Mouse (Mus musculus): ENCODE measurements around the gene Olfr64. TPM values are rescaled to one million over a fixed set of nuclear protein-coding genes. Genes with fewer than 3 reads are reported as not detected.

The Olfr64 gene
- not detected in 2 replicates for polyA plus RNA-seq (2012; ENCODE audit: insufficient read depth, insufficient read length, low replicate concordance, missing spikeins)

DNA sequence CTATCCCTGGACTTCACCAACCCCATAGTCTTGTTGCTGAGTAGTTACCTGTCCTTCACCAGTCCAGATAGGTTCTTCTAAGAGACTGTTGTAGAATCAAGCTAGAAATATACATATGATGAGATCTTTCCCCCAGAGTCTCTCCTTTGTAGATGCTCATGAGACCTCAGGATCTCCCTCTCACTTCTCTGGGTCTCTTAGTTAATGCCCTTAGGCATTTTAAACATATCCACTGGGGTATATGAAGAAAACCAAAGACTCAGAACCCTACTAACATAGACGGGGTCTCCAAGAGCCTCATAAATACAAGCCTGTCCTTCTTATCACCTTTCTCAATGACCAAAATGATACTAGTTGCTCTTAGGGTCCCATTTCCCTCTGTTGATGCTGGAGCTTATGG, at the start of gene Olfr64:
Olfr64 (minus strand) TSS at position 101 of the 400 bp plus-strand sequence.
- Histone ChIP-seq H3K4me1 (ENCODE audit: control insufficient read depth, insufficient read depth, low read length) (no peaks in the 10 kb centered on the region), H3K4me3 (ENCODE audit: insufficient read depth, low read depth, low read length) (no peak within 1 kb of the TSS), H3K27ac (ENCODE audit: insufficient read depth, low read depth, low read length) (no peak within 1 kb of the TSS)
- WGBS = 71% methylated on average over 1 of the region's 1 CpGs
- no peak for TF ChIP-seq CTCF (IDR thresholded peaks at IDR 0.05; ENCODE audit: insufficient read depth, low read depth, low read length)
- TF ChIP-seq POLR2A (IDR thresholded peaks at IDR 0.05; ENCODE audit: insufficient read depth, low read depth, low read length) = no peak

DNA sequence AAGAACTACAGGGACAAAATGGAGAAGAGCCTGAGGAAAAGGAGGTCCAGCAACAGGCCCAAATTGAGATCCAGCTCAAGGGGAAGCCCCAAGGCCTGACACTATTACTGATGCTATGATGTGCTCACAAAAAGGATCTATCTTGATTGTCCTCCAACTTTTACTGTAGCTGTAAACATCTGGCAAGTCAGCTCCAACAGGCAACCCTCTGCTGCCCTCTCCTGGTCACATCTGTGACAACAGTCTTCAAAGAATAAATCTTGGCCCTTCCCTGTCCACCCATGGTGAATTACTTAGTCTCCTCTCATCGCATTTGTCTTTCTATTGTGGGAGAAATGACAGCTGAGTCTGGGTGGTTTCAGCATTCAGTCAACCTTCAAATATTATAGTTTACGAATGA, 48.4 kb upstream of the Olfr64 start:
- Histone ChIP-seq H3K4me1 (ENCODE audit: control insufficient read depth, insufficient read depth, low read length) (no peaks in the 10 kb centered on the region), H3K27ac (ENCODE audit: insufficient read depth, low read depth, low read length) (no peak overlapping the region), H3K4me3 (ENCODE audit: insufficient read depth, low read depth, low read length) (no peak overlapping the region)
- TF ChIP-seq CTCF (IDR thresholded peaks at IDR 0.05; ENCODE audit: insufficient read depth, low read depth, low read length) = no peak
- WGBS = 26% methylated on average over 2 of the region's 2 CpGs

DNA sequence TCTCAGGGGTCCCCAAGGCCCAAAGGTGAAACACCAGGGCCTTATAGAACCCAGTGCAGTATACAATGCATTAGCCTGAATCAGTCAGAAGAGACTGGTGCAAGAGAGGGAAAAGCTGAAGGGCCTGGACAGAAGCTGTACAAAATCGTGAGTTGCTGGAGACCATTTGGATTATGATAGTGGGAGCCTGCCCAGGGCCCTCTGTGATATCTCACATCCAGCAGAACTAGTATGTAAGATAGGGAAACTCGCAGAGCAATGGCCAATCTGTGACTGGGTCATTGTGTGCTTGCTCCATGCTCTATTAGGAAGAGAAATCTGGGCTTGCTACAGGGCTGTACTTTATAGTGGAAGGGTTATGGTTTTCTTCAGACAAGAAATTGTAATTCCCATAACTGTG, 40.0 kb upstream of the Olfr64 start, which contains the start of gene Olfr632:
Olfr632 (plus strand) TSS at position 84 of the 400 bp plus-strand sequence.
- Histone ChIP-seq H3K27ac (ENCODE audit: insufficient read depth, low read depth, low read length) (no peak within 1 kb of the TSS), H3K4me1 (ENCODE audit: control insufficient read depth, insufficient read depth, low read length) (no peaks in the 10 kb centered on the region), H3K4me3 (ENCODE audit: insufficient read depth, low read depth, low read length) (no peak within 1 kb of the TSS)
- WGBS = 65% methylated on average over 2 of the region's 2 CpGs
- no peak for TF ChIP-seq POLR2A (IDR thresholded peaks at IDR 0.05; ENCODE audit: insufficient read depth, low read depth, low read length)
- no peak for TF ChIP-seq CTCF (IDR thresholded peaks at IDR 0.05; ENCODE audit: insufficient read depth, low read depth, low read length)

DNA sequence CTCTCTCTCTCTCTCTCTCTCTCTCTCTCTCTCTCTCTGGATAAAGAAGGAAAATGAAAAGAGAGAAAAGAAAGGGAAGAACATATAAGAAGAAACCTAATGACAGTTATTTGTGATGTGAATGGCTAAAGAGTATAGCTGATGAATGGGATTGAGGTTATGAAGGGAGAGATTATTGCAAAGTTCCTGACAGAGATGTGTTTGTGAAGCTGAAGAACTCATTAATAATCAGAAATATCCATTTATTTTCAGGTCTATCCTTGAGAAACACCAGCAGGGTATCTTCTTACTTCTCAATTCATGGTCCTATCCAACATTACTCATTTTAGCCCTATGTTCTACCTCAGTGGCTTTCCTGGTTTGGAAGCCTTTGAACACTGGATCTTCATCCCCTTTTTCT, 34.2 kb upstream of the Olfr64 start, which contains the start of gene Olfr631:
Olfr631 (plus strand) TSS at position 301 of the 400 bp plus-strand sequence.
- no peak for TF ChIP-seq CTCF (IDR thresholded peaks at IDR 0.05; ENCODE audit: insufficient read depth, low read depth, low read length)
- TF ChIP-seq POLR2A (IDR thresholded peaks at IDR 0.05; ENCODE audit: insufficient read depth, low read depth, low read length) = no peak
- Histone ChIP-seq H3K4me3 (ENCODE audit: insufficient read depth, low read depth, low read length) (no peak within 1 kb of the TSS), H3K27ac (ENCODE audit: insufficient read depth, low read depth, low read length) (no peak within 1 kb of the TSS), H3K4me1 (ENCODE audit: control insufficient read depth, insufficient read depth, low read length) (no peaks in the 10 kb centered on the region)

DNA sequence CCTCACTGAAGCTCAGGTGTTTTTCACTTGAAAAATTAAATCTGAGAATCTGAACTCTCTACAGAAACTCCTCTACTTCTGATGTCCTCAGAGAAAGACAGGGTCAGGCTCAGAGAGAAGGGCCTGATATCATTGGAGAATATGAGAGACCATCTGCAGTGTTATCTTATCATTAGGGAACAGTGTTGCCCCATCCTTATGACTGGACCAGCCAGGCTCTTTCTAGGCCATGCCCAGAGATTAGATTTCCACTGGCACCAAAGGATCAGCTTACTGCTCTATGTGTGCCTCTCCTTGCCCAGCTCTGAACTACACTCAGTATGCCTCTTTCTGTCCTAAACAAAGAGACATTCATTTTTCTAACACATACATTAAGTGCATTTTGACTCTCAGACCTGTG, 21.1 kb upstream of the Olfr64 start:
- no peak for TF ChIP-seq CTCF (IDR thresholded peaks at IDR 0.05; ENCODE audit: insufficient read depth, low read depth, low read length)
- TF ChIP-seq POLR2A (IDR thresholded peaks at IDR 0.05; ENCODE audit: insufficient read depth, low read depth, low read length) = no peak
- Histone ChIP-seq H3K4me3 (ENCODE audit: insufficient read depth, low read depth, low read length) (no peak overlapping the region), H3K27ac (ENCODE audit: insufficient read depth, low read depth, low read length) (no peak overlapping the region), H3K4me1 (ENCODE audit: control insufficient read depth, insufficient read depth, low read length) (no peaks in the 10 kb centered on the region)

DNA sequence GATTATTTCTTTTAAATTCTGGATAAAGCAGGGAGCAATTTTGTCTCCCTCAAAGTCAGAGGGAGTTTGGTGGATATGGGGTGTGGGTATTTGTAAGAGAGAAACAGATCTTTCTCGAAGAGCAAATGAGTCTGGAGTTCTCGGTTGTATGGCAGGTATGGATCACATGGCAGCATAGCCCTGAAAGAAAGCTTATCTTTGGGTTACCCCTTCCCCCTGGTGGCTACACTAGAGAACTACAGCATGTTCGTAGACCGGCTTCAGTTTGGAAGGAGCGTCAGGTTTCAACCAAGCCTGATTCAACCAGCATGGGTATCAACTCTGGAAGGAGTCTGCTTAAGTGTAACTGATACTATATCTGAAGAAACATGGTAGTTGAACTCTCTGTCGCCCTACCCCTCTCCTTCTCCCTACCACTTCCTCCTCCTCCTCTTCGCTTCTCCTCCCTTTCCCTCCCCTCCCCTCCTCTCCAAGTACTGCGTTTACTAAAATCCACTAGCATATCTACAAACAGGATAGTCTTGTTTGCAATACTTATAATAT, 18.8 kb upstream of the Olfr64 start:
- no peak overlapping the region for H3K4me3 ChIP-seq (ENCODE audit: insufficient read depth, low read depth, low read length)
- TF ChIP-seq CTCF (IDR thresholded peaks at IDR 0.05; ENCODE audit: insufficient read depth, low read depth, low read length) = no peak
- no peak for TF ChIP-seq POLR2A (IDR thresholded peaks at IDR 0.05; ENCODE audit: insufficient read depth, low read depth, low read length)
- no peak overlapping the region for H3K27ac ChIP-seq (ENCODE audit: insufficient read depth, low read depth, low read length)
- H3K4me1 ChIP-seq (ENCODE audit: control insufficient read depth, insufficient read depth, low read length) = no peaks in the 10 kb centered on the region
- 49% methylated on average over 8 of the region's 8 CpGs for WGBS

DNA sequence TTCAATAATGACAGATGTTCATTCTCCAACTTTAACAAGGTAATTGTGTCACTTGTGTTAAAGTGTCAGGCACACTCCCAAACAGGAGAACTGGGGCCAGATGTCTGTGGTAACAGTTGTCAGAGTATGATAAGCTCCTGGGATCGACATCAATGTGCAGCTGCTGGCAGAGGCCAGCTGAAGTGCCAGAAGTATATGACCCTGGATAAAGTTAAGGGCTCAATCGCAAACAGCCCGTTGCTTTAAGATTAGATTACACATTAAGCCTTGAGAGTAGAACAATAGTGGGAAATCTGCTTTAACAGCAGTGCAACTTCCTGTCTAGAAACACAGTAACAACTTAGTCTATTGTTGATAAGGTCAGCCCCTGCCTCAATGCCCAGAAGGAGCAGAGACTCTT, 15.8 kb upstream of the Olfr64 start:
- H3K4me1 ChIP-seq (ENCODE audit: control insufficient read depth, insufficient read depth, low read length) = no peaks in the 10 kb centered on the region
- 50% methylated on average over 3 of the region's 3 CpGs for WGBS
- no peak overlapping the region for H3K27ac ChIP-seq (ENCODE audit: insufficient read depth, low read depth, low read length)
- H3K4me3 ChIP-seq (ENCODE audit: insufficient read depth, low read depth, low read length) = no peak overlapping the region
- TF ChIP-seq POLR2A (IDR thresholded peaks at IDR 0.05; ENCODE audit: insufficient read depth, low read depth, low read length) (no peak), CTCF (IDR thresholded peaks at IDR 0.05; ENCODE audit: insufficient read depth, low read depth, low read length) (no peak)

DNA sequence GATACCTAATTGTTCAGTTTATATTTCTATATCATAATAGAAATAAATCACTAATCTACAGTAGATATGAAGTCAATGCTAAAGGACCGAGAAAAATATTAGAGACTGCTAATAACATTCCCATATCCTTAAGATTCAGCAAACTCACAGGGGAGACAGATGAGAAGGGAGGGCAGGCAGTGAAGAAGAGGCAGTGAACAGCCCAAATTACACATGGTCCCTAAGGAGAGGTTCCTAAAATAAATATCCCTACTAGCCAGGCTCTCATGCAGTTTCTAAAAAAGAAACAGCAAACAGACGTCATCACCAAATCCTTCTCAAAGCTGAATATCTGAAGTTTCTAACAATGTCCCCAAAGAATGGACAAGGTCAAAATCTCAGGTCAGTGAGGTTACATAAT, 8.9 kb upstream of the Olfr64 start, which contains the start of gene Olfr65:
Olfr65 (plus strand) TSS at position 301 of the 400 bp plus-strand sequence.
- 85% methylated on average over 2 of the region's 2 CpGs for WGBS
- H3K4me3 ChIP-seq (ENCODE audit: insufficient read depth, low read depth, low read length) = no peak within 1 kb of the TSS
- H3K27ac ChIP-seq (ENCODE audit: insufficient read depth, low read depth, low read length) = no peak within 1 kb of the TSS
- no peak for TF ChIP-seq CTCF (IDR thresholded peaks at IDR 0.05; ENCODE audit: insufficient read depth, low read depth, low read length)
- no peak for TF ChIP-seq POLR2A (IDR thresholded peaks at IDR 0.05; ENCODE audit: insufficient read depth, low read depth, low read length)
- H3K4me1 ChIP-seq (ENCODE audit: control insufficient read depth, insufficient read depth, low read length) = no peaks in the 10 kb centered on the region

DNA sequence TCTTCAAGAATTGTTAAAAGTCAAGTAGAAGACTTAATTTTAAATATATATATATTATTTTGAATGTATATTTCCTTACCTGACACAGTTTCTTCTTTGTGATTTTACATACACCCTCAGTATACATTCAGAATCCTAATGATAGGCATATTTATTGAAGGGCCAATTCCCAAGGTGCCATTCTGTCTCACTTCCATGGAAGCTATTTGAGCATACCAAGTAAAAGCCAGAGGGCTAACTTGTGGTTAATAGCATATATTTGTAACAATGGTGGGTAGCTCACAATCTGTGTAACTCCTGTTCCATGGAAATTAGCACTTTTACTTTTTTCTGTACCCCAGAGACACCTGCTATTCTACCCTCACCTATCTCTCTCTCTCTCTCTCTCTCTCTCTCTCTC, 8.1 kb downstream of the Olfr64 start, which contains the start of gene Olfr66:
Olfr66 (minus strand) TSS at position 101 of the 400 bp plus-strand sequence.
- TF ChIP-seq POLR2A (IDR thresholded peaks at IDR 0.05; ENCODE audit: insufficient read depth, low read depth, low read length) (no peak), CTCF (IDR thresholded peaks at IDR 0.05; ENCODE audit: insufficient read depth, low read depth, low read length) (no peak)
- H3K27ac ChIP-seq (ENCODE audit: insufficient read depth, low read depth, low read length) = no peak within 1 kb of the TSS
- H3K4me1 ChIP-seq (ENCODE audit: control insufficient read depth, insufficient read depth, low read length) = no peaks in the 10 kb centered on the region
- H3K4me3 ChIP-seq (ENCODE audit: insufficient read depth, low read depth, low read length) = no peak within 1 kb of the TSS
